In genomic region chr12:76556187-76556586, GRCm38 (mm10) we compare ENCODE assay signal across 20 mouse cellular contexts. TPM values are rescaled to one million over a fixed set of nuclear protein-coding genes. Genes with fewer than 3 reads are reported as not detected.
DNase-seq lines count a peak whose midpoint lies in the region; TF ChIP-seq lines count a peak whose summit lies in the region.
"Had no signal": no experiment of that assay in that cellular context is flagged by ENCODE, and none has a peak within 500 bp of the region (broad histone marks: within the 10 kb centered on the region; RNA-seq: fewer than 3 reads in every experiment).

No protein-coding gene starts in this region.

- peak overlapping the region; percentile 28 for H3K27ac ChIP-seq in kidney, adult 2 months (ENCODE audit: insufficient read depth, low read depth, low read length)
- peak overlapping the region; percentile 25 for H3K27ac ChIP-seq in brown adipose tissue, adult 24 weeks (replicated peaks; ENCODE audit: low read depth, low read length)
- H3K27ac ChIP-seq: embryonic facial prominence, embryonic 13.5 days; forebrain, embryonic 15.5 days; hindbrain, embryonic 14.5 days; layer of hippocampus, adult 2 months; liver, embryonic 14.5 days; lung, embryonic 15.5 days; neural tube, embryonic 15.5 days had no signal

- H3K36me3 ChIP-seq in kidney, adult 2 months (ENCODE audit: control insufficient read depth, insufficient read depth, low read length), result no peaks in the 10 kb centered on the region
- H3K36me3 ChIP-seq: forebrain, embryonic 15.5 days; neural tube, embryonic 15.5 days had no signal

- peaks cover 58% of the 10 kb centered on the region for H3K4me1 ChIP-seq in kidney, adult 2 months (ENCODE audit: control insufficient read depth, insufficient read depth, low read length)
- peaks cover 41% of the 10 kb centered on the region for H3K4me1 ChIP-seq in brown adipose tissue, adult 24 weeks (ENCODE audit: control insufficient read depth, insufficient read depth, insufficient read length, low read length)
- H3K4me1 ChIP-seq: forebrain, embryonic 15.5 days had no signal

- TF ChIP-seq POLR2A in kidney, adult 2 months (IDR thresholded peaks at IDR 0.05; ENCODE audit: low read depth, low read length), result no peak

- H3K27me3 ChIP-seq in kidney, adult 2 months (replicated peaks; ENCODE audit: control insufficient read depth, insufficient read depth, low read length), result no peaks in the 10 kb centered on the region
- H3K27me3 ChIP-seq: embryonic facial prominence, embryonic 13.5 days; forebrain, embryonic 15.5 days; lung, embryonic 15.5 days; neural tube, embryonic 15.5 days had no signal

- H3K4me3 ChIP-seq in kidney, adult 2 months (ENCODE audit: insufficient read depth, low read depth, low read length), result no peak overlapping the region
- H3K4me3 ChIP-seq in brown adipose tissue, adult 24 weeks (ENCODE audit: insufficient read depth, low read depth, low read length), result no peak overlapping the region
- H3K4me3 ChIP-seq: embryonic facial prominence, embryonic 13.5 days; forebrain, embryonic 15.5 days; layer of hippocampus, adult 2 months; lung, embryonic 15.5 days; neural tube, embryonic 15.5 days had no signal

- no peak for TF ChIP-seq CTCF in kidney, adult 2 months (conservative IDR thresholded peaks at IDR 0.05; ENCODE audit: insufficient read depth, insufficient read length, low read depth, low read length)

- 50% methylated on average over 7 of the region's 7 CpGs for WGBS in kidney, adult 2 months

- peak; percentile 5 for DNase-seq in gastrocnemius, postnatal 25 days
- no peak for DNase-seq in gastrocnemius, adult 18-20 months (ENCODE audit: low spot score)
- DNase-seq in kidney, adult 2 months, result peak; percentile 64
- DNase-seq in kidney, postnatal 36 days, result no peak
- DNase-seq in 3T3-L1 (ENCODE audit: low read depth, low spot score), result peak; percentile 30
- DNase-seq in embryo, embryonic 10 days (ENCODE audit: low spot score), result no peak
- DNase-seq in cerebellum, adult 9-11 months, result no peak
- DNase-seq: cerebellum, postnatal 10 days; layer of hippocampus, postnatal 36 days; lung, postnatal 4 days; right cerebral cortex, postnatal 25 days; thymus, adult 18-20 months had no signal

RNA-seq across cellular contexts. Expression of gene Plekhg3, which starts 25.5 kb away (rescaled TPM):
- total RNA-seq in gastrocnemius, postnatal 25 days (2021), result 1 to 10 TPM; 6.1 to 7.6 TPM
- total RNA-seq in gastrocnemius, adult 18-20 months (2021), result 1 to 10 TPM; 5.2 to 5.3 TPM
- polyA plus RNA-seq in kidney, adult 2 months (2012; rRNA removed), result 57.9 and 67.6 TPM in 2 replicates
- 6.3 and 6.5 TPM in 2 replicates for polyA plus RNA-seq in brown adipose tissue, adult 24 weeks (2012; ENCODE audit: insufficient read depth, insufficient read length, missing spikeins)

Comparison
In these comparisons a context has a peak if more than half of its experiments do, and no peak if none do; other contexts are left out.
1. DNase-seq: peak in gastrocnemius, postnatal 25 days (single experiment), kidney, adult 2 months (single experiment) and 3T3-L1 (single experiment); none in gastrocnemius, adult 18-20 months (single experiment), kidney, postnatal 36 days (0 of 2), embryo, embryonic 10 days (single experiment) and cerebellum, adult 9-11 months (single experiment).